Mouse (Mus musculus): ENCODE measurements at regions not wholly inside any gene's neighbourhood (a gene's known extent, or its start where the extent isn't known, plus 50 kb on each side); places are given as distances from the start of the nearest gene placed in this dataset.

- DNase-seq (ENCODE audit: low read depth, low spot score), result no peak
Measured at GRCm38 (mm10) chr9:40617676-40618062, 52.7 kb upstream of the Gm21915 start.

GRCm38 (mm10) chr9:40617036-40617675 lies 53.3 kb upstream of the Gm21915 start:
- DNase-seq (ENCODE audit: low read depth, low spot score), result peak; percentile 26

GRCm38 (mm10) chr9:40616426-40617035 lies 53.9 kb upstream of the Gm21915 start:
- peak; percentile 82 for DNase-seq (ENCODE audit: low read depth, low spot score)

GRCm38 (mm10) chr9:40615891-40616290 lies 54.5 kb upstream of the Gm21915 start:
- no peak for DNase-seq (ENCODE audit: low read depth, low spot score)

DNA sequence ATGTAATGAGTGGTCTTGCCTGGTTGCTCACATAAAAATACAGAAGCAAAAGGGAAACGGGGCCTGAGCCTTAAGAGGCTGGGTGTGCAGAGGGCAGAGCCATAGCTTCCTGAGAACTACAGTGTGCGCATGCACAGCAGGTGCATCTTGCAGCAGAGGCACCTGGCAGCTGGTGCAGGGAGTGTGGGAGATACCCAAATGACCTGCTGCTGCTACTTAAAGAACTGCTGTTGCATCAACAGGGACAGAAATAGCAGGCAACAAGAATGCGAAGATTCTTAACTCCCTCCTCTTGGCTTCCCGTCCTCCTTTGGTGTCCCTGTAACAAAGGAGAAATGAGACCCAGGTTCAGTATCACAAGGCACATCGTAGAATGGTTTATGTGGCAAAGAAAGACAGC lies 56.3 kb upstream of the Gm21915 start:
- no peak for DNase-seq (ENCODE audit: low read depth, low spot score)

GRCm38 (mm10) chr9:40613182-40613581 lies 57.2 kb upstream of the Gm21915 start:
- no peak for DNase-seq (ENCODE audit: low read depth, low spot score)

- DNase-seq (ENCODE audit: low read depth, low spot score), result no peak
Measured at GRCm38 (mm10) chr9:40612755-40613154, 57.7 kb upstream of the Gm21915 start.

DNA sequence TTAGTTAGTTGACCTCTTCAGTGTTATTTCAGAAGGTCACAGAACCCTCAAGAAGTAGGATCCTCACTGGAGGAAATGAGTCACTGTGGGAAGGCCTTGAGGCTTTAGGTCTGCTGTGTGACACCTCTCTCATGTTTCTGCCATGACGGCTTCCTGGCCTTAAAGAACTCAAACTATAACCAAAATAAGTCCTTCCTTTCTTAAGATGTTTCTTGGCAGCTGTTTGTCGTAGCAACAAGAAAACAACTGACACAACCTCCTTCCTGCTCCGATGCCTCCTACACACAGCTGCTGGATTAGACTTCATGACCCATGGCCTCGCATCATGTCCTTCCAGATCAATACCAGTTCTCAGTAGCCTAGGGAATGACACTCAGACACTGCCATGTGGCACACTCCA lies 58.1 kb upstream of the Gm21915 start:
- no peak for DNase-seq (ENCODE audit: low read depth, low spot score)

- peak; percentile 60 for DNase-seq (ENCODE audit: low read depth, low spot score)
Measured at GRCm38 (mm10) chr9:40611626-40612025, 58.8 kb upstream of the Gm21915 start.

DNA sequence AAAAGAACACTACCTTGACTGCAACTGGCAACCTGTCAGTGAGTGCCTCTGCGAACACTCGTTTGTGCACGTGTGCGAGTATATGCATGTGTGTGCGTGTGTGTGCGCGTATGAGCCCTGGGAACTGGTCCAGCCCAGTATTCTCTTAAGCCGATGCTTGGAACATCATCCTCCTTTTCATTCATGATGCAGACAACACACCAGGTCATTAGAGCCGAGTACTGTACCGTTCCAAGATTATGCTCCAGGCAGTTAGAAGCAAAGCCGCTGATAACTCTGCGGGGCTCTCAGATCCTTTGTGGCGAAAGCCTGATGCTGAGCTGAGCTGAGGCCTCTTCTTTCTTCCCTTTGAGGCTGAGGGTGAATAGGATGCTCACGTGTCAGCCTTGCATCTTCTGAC lies 61.8 kb upstream of the Gm21915 start:
- no peak for DNase-seq (ENCODE audit: low read depth, low spot score)

- DNase-seq (ENCODE audit: low read depth, low spot score), result no peak
Measured at GRCm38 (mm10) chr9:40607941-40608340, 62.5 kb upstream of the Gm21915 start.

GRCm38 (mm10) chr9:40603521-40603920 lies 66.9 kb upstream of the Gm21915 start:
- no peak for DNase-seq (ENCODE audit: low read depth, low spot score)

DNA sequence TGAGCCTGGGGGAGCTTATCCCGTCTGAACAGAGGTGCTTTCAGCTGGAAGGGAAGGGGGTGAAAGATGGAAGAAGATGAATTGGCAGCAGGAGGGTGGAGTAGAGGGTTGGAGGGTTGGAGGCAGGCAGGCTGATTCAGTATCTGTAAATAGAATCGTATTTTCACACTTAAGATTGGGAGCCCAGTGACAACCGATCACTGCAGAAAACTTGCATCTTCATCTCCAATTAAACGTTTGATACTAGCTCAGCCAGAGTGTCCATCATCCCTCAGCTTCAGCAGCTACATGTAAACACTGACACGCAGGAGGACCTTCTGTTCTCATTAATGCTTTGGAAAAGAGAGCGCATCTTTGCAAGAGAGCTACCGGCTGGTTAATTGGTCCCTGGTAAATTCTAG lies 67.2 kb upstream of the Gramd1b start:
- no peak for DNase-seq (ENCODE audit: low read depth, low spot score)

- no peak for DNase-seq (ENCODE audit: low read depth, low spot score)
Measured at GRCm38 (mm10) chr9:40587421-40587820, 56.2 kb upstream of the Gramd1b start.

GRCm38 (mm10) chr9:40586581-40586980 lies 55.4 kb upstream of the Gramd1b start:
- no peak for DNase-seq (ENCODE audit: low read depth, low spot score)

- DNase-seq (ENCODE audit: low read depth, low spot score), result peak; percentile 75
Measured at GRCm38 (mm10) chr9:40583554-40583953, 52.4 kb upstream of the Gramd1b start.

GRCm38 (mm10) chr9:40581854-40582253 lies 50.7 kb upstream of the Gramd1b start:
- peak; percentile 65 for DNase-seq (ENCODE audit: low read depth, low spot score)

All from ES-CJ7 (cell line).